Mouse (Mus musculus) activated CD4-positive, CD25-positive, alpha-beta regulatory T cell, adult 4 months (primary cell): ENCODE measurements around the gene Thap4. TPM values are rescaled to one million over a fixed set of nuclear protein-coding genes. Genes with fewer than 3 reads are reported as not detected.
"Not testable (repeated sequence)": the region's sequence is repeated elsewhere in the genome, so short reads cannot be mapped to it uniquely, and the experiment has no call there.

Source experiments
- ATAC-seq: one replicate; pipeline ENCODE4 v1.8.0; 2017
- polyA plus RNA-seq, 2 experiments: library from polyadenylated mRNA; unstranded; fragments of 100-300 nt; shearing (Covaris generic); gene quantifications; one replicate each; pipeline ENCODE4 v1.2.1; 2017

The Thap4 gene
- polyA plus RNA-seq, 2 experiments from 2014 or later: 15.3 to 16.5 TPM

DNA sequence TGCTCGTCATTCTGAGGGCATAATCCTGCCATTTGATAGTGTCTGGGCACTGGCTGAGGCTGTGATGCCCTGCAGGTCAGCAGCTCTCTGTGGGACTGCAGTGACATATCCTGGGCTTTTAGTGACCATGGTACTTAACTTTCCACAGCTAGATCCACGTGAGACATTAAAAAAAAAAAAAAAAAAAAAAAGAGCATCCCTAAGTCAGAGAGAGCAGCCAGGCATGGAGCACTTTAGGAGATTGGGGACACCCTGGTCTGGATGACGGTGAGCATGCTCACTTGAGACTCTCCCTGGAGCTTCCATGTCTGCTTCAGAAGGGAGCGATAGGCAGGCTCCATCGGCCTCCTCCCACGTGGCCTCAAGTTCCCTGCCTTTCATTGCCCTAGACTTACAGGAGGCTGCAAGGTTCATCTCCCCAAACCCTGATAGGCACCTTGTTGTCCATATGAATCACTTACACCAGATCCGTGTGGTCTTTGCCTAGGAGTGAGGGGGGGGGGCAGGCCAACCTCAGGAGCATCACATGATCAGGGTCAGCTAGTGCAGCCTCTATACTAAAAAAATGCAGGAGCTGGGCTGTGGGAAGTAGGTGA, 64.7 kb downstream of the Thap4 start:
- no peak for ATAC-seq

DNA sequence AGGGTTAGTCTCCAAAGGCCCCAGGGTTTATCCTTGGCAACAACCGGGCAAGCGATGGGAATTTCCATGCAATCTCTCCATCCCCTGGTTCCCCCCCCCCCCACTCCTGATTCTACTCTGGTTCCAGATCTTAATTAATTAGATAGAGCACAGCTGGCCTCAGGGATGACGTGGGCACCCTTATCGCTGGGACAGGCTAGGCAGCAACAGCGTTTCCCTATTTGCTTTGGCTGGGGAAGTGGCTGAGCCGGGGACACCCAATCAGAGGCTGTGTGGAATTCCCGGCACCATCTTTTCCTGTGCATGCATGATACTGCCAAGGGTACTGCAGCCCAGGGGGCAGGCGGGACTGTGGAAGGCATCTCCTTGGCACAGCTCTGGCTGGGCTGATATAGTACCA, 66.5 kb downstream of the Thap4 start:
- ATAC-seq: no peak

- no peak for ATAC-seq
Observed at GRCm38 (mm10) chr1:93686961-93687320, 67.7 kb downstream of the Thap4 start.

GRCm38 (mm10) chr1:93686245-93686960, 68.3 kb downstream of the Thap4 start:
- no peak for ATAC-seq

GRCm38 (mm10) chr1:93685401-93686244, 69.0 kb downstream of the Thap4 start, which contains the start of gene Bok:
TSS of gene Bok (plus strand) at chr1:93685660.
- no peak for ATAC-seq

DNA sequence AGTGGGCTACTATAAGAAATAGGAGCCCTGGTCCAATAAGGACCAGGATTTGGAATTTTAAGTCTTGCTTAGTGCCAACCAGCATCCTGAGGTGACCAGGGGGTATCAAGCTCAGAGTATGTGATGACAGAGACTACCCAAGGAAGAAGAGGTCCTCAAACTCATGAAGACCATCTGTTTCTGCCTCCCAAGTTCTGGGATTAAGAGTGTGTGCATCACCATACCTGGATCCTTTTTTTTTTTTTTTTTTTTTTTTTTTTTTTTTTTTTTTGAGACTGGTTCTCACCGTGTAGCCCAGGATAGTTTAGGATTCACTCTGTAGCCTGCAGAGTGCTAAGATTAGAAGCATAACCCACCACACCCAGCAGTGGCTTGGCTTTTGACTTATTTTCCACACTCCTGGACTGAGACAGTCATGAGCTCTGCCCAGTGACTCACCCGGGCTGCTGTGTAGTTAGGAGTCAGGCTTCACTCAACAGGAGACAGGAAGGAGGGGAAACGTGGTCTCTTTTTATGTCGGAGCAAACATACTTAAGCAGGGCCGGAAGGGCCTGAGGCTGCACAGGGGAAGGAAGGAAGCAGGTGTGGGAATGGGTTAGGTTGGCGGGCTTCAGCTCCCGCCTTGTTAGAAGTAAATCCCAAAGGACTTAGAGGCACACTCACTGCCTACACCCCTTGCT, 74.6 kb downstream of the Thap4 start:
- ATAC-seq: no peak

GRCm38 (mm10) chr1:93678386-93678785, 76.3 kb downstream of the Thap4 start:
- ATAC-seq: no peak

DNA sequence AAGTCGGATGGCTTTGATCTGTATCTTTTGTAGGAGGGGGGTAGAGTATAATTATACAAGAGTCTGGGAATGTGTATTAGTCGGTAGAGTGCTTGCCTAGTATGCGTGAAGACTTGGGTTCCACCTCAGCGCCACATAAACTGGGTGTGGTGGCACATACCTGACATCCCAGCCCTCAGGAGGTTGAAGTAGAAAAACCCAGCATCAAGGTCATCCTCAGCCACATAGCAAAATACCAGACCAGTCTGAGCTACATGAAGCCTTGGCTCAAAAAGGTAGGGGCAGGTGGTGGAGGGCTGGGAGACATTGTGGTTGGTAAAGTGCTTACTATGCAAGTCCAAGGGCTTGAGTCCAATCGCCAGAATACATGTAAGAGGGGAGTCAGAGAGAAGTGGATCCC, 82.0 kb downstream of the Thap4 start:
- no peak for ATAC-seq

DNA sequence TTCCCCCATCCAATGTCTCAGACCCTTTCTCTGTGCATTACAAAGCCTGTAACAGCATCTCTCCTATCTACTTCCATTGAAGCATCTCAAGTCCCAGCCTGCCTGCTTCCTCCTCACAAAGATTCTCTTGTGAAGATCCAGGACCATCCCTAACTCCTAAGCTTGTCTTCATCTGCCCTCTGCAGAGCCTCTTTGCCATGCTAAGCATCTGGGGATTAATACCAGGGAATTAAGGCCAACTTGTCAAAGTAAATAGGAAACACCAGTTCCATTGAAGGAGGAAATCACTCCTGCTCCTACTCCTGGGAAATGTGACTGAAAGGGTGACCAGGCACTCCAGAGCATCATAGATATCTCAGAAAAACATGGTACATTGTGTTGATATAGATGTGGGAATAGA, 84.7 kb downstream of the Thap4 start:
- ATAC-seq: no peak

DNA sequence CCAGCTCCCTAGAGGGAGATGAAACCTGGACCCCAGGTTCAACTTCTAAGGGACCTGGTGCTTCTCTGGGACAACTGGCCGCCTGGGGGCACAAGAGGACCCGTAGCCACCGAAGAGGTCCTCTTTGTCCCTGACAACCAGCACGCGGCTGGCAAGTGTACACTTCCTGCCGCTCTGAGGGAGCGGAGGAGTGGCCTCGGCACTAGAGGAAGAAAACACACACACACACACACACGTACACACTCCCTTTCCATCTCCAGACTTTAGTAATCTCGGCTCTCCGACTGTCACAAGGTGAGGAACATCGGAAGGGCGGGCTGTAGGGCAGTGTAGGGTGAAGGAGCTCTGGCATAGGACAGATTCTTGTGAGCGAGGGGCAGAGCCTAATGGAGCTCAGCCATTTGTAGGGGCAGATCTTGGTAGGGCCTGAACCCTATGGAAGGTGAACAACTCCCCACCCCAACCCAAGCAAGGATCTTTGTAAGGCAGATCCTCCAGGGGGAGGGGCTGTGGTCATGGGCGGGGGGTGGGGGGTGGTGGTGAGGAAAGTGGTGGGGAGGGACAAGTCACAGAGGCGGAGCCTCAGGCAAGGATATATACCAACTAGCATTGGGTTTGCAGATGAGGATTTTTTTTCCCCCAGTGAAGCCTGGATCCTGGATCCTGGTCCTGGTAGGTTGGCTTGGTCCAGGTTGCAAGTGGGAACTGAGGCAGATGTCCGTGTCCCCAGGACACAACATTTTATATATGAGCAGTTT, 85.7 kb downstream of the Thap4 start:
- ATAC-seq: peak; percentile 78

DNA sequence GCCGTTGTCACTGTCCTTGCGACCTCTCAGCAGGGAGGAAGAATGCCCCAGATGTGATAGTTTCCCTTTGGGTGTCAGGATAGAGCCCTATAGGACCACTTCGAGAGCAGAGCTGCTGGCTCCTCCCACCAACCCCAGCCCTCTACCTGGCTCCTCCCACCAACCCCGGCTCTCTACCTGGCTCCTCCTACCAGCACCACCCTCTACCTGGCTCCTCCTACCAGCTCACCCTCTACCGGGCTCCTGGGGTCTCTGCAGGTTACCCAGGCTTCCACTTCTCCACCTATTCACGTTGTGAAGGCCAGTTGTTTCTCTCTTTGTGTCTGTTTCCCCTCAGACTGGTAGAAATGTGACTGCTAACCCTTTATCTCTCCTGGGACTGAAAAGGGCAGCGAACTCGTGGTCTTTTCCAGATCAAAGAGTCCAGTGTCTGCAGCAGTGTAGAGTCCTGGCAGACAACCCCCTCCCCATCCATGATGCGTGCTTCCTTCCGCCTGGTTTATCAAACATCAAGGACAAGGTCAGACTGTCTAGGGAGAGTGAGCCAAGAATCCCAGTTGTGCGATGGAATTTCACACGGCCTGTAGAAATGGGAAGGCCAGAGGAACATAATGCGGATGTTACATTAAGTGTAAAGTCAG, 86.8 kb downstream of the Thap4 start:
- ATAC-seq: no peak

GRCm38 (mm10) chr1:93658559-93658958, 96.1 kb downstream of the Thap4 start, which contains the start of gene Stk25:
TSS of gene Stk25 (minus strand) at chr1:93658659.
- not testable (repeated sequence) for ATAC-seq

GRCm38 (mm10) chr1:93657025-93657360, 97.7 kb downstream of the Thap4 start:
- no peak for ATAC-seq

- no peak for ATAC-seq
Observed at GRCm38 (mm10) chr1:93656325-93657024, 98.2 kb downstream of the Thap4 start.

- no peak for ATAC-seq
Observed at GRCm38 (mm10) chr1:93654798-93655197, 99.9 kb downstream of the Thap4 start.

- no peak for ATAC-seq
Observed at GRCm38 (mm10) chr1:93654275-93654674, 100.4 kb downstream of the Thap4 start.

Other genes with a start within 250 kb of the Thap4 start
- gene Farp2, start 242.8 kb downstream of the Thap4 start, polyA plus RNA-seq: under 1 TPM; 0.61 to 0.76 TPM
- gene Stk25, start 96.2 kb downstream of the Thap4 start, polyA plus RNA-seq: 10 to 100 TPM; 28.6 to 32.3 TPM
- gene Bok, start 69.2 kb downstream of the Thap4 start, polyA plus RNA-seq: not detected
- gene Atg4b, start 3.4 kb downstream of the Thap4 start, polyA plus RNA-seq: 10 to 100 TPM; 54.1 to 77.9 TPM
- gene Dtymk, start 47.1 kb upstream of the Thap4 start, polyA plus RNA-seq: 100 to 1,000 TPM; 129 to 134 TPM
- 10 to 100 TPM; 19.8 to 21.8 TPM for gene Ing5, start 49.1 kb upstream of the Thap4 start, polyA plus RNA-seq
- 10 to 100 TPM; 15.5 to 20.9 TPM for gene D2hgdh, start 70.0 kb upstream of the Thap4 start, polyA plus RNA-seq
- gene Gal3st2, start 106.4 kb upstream of the Thap4 start, polyA plus RNA-seq: not detected
- gene Gal3st2b, start 163.4 kb upstream of the Thap4 start, polyA plus RNA-seq: under 1 TPM in 1 of 2 experiments, not detected in 1; 0.12 TPM
- under 1 TPM in 1 of 2 experiments, not detected in 1; 0.12 TPM for gene Gal3st2c, start 235.6 kb upstream of the Thap4 start, polyA plus RNA-seq